20 mouse cellular contexts compared by ENCODE assay signal in genomic region chr1:189141694-189142093, GRCm38 (mm10).
DNase-seq lines count a peak whose midpoint lies in the region; TF ChIP-seq lines count a peak whose summit lies in the region.
"Had no signal": no experiment of that assay in that cellular context is flagged by ENCODE, and none has a peak within 500 bp of the region (broad histone marks: within the 10 kb centered on the region; RNA-seq: fewer than 3 reads in every experiment).

No protein-coding gene starts in this region.

- no peaks in the 10 kb centered on the region for H3K27me3 ChIP-seq in heart, adult 2 months (ENCODE audit: control insufficient read depth, insufficient read depth, low read length)
- H3K27me3 ChIP-seq: CH12.LX; embryonic facial prominence, embryonic 12.5 days; embryonic facial prominence, embryonic 15.5 days; forebrain, embryonic 12.5 days had no signal

- TF ChIP-seq POLR2A in heart, adult 2 months (IDR thresholded peaks at IDR 0.05; ENCODE audit: insufficient read depth, low read depth, low read length): no peak

- no peak overlapping the region for H3K4me3 ChIP-seq in heart, adult 2 months
- H3K4me3 ChIP-seq: embryonic facial prominence, embryonic 12.5 days; embryonic facial prominence, embryonic 15.5 days; erythroblast, embryonic 14.5 days; forebrain, embryonic 10.5 days; forebrain, embryonic 12.5 days had no signal

- no peaks in the 10 kb centered on the region for H3K4me1 ChIP-seq in heart, adult 2 months (ENCODE audit: control insufficient read depth, insufficient read depth, low read length)
- H3K4me1 ChIP-seq: embryonic facial prominence, embryonic 12.5 days; embryonic facial prominence, embryonic 15.5 days had no signal

- intact Hi-C loops in heart, adult 2 months (cut with DNase I): no loop called here

- no peaks in the 10 kb centered on the region for H3K79me2 ChIP-seq in heart, adult 2 months (replicated peaks; ENCODE audit: control insufficient read depth, insufficient read depth, low read length)

- no peak overlapping the region for H3K9ac ChIP-seq in heart, adult 2 months (ENCODE audit: low read depth, low read length)
- H3K9ac ChIP-seq: embryonic facial prominence, embryonic 12.5 days; embryonic facial prominence, embryonic 15.5 days; forebrain, embryonic 12.5 days had no signal

- TF ChIP-seq EP300 in heart, adult 2 months (IDR thresholded peaks at IDR 0.05; ENCODE audit: insufficient read depth, low read depth, low read length): no peak

- WGBS in heart, adult 2 months: 89% methylated on average over 9 of the region's 9 CpGs

- no peak overlapping the region for H3K27ac ChIP-seq in heart, adult 2 months
- H3K27ac ChIP-seq: embryonic facial prominence, embryonic 12.5 days; embryonic facial prominence, embryonic 15.5 days; forebrain, embryonic 10.5 days; forebrain, embryonic 12.5 days had no signal

- no peak for TF ChIP-seq CTCF in heart, adult 2 months (IDR thresholded peaks at IDR 0.05)

- peak; percentile 57 for DNase-seq in heart, adult 11 months
- DNase-seq in heart, adult 2 months: no peak
- DNase-seq in NIH3T3 (ENCODE audit: low read depth) (peak; percentile 81), R1 (ENCODE audit: low read depth, low spot score) (peak; percentile 6)
- no peak for DNase-seq in B cell, adult 2 months
- DNase-seq: adrenal gland, postnatal 10 days; adrenal gland, postnatal 25 days; cerebellum, adult 11 months; cerebellum, adult 18-20 months; cerebellum, adult 8-10 months; cerebellum, adult 9-11 months; cerebellum, postnatal 14 days; cerebellum, postnatal 36 days had no signal

- H3K36me3 ChIP-seq in heart, adult 2 months (ENCODE audit: control insufficient read depth, insufficient read depth, low read length): no peaks in the 10 kb centered on the region
- H3K36me3 ChIP-seq: embryonic facial prominence, embryonic 12.5 days; embryonic facial prominence, embryonic 15.5 days; forebrain, embryonic 10.5 days; forebrain, embryonic 12.5 days; G1E had no signal

Comparison
In these comparisons a context has a peak if more than half of its experiments do, and no peak if none do; other contexts are left out.
1. DNase-seq: peak in heart, adult 11 months (single experiment), NIH3T3 (single experiment) and R1 (single experiment); none in heart, adult 2 months (0 of 2) and B cell, adult 2 months (0 of 2).